Mouse (Mus musculus): ENCODE results near the gene Megf11.

The Megf11 gene

DNA sequence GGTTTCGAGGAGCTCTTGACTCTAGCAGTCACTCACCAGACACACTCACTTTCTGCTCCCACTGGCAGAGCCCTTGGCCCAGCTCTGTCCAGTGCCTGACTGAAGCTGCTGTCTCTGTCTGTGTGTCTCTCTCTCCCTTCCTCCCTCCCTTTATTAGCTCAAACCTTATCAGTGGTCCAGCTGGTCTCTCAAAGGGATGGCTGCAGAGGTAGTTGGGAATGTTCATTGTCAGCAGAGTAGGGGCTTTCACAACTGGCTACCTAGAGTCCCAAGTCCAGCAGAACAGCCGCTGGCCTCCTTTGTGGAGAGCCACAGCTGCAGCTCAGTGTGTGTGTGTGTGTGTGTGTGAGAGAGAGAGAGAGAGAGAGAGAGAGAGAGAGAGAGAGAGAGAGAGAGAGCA lies 180.9 kb downstream of the Megf11 start:
- H3K27me3 ChIP-seq (ENCODE audit: control insufficient read depth, insufficient read depth, low read length, poor library complexity, severe bottlenecking) = no peaks in the 10 kb centered on the region
- H3K36me3 ChIP-seq (ENCODE audit: control insufficient read depth, insufficient read depth, low read length, poor library complexity, severe bottlenecking) = no peaks in the 10 kb centered on the region
- DNase-seq (ENCODE audit: low read depth, low spot score) = no peak

DNA sequence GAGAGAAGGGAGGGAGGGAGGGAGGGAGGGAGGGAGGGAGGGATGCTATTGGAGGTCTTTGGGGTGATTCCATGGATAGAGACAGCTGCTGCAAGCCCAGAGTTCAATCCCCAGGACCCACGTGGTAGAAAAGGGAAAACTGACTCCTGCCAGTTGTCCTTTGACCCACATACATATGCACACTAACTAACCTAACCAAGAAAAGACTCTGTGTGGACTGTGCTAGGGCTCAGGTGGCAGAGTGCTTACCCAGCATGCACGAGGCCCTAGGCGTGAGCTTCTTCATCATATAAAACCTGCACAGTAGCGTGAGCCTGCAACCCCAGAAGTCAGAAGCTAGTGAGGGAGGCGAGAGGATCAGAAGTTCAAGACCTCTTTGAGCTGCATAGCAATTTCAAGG lies 182.1 kb downstream of the Megf11 start:
- Histone ChIP-seq H3K36me3 (ENCODE audit: control insufficient read depth, insufficient read depth, low read length, poor library complexity, severe bottlenecking) (no peaks in the 10 kb centered on the region), H3K27me3 (ENCODE audit: control insufficient read depth, insufficient read depth, low read length, poor library complexity, severe bottlenecking) (no peaks in the 10 kb centered on the region)
- DNase-seq (ENCODE audit: low read depth, low spot score) = no peak

DNA sequence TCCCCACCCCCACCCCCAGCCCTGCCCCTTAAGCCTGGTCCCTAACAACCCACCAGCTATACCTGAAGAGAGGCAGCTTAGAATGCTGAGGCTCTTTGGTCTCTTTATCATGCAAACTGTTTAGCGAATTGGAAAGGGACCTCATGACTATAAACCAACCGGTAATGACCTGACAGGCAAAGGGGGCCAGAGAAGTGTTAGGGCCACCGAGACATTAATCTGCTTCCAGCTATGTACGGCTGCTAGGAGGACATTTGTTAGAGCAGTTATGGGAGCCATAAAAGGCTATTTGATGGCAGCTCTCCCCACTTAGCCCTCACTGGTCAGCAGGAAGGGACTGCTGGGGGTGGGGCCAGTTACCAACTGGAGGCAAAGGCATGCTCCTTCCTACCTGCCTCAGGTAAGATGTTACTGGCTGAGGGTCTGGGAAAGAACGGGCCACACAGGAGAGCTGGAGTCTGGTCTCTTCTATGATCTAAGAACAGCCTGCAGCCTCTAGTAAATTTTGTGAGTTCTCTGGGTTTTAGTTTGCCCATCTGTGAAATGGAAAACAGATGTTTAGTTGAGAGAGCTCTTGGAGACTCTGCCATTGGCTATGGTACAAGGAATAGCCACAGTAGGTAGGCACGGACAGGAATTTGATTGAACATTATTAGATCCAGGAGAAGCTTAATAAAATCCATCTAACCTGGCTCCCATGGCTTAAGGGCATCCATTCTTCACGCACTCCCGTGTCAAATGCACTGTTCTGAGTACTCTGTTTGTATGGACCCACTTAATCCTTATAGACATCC lies 183.2 kb downstream of the Megf11 start:
- Histone ChIP-seq H3K27me3 (ENCODE audit: control insufficient read depth, insufficient read depth, low read length, poor library complexity, severe bottlenecking) (no peaks in the 10 kb centered on the region), H3K36me3 (ENCODE audit: control insufficient read depth, insufficient read depth, low read length, poor library complexity, severe bottlenecking) (no peaks in the 10 kb centered on the region)
- no peak for DNase-seq (ENCODE audit: low read depth, low spot score)

DNA sequence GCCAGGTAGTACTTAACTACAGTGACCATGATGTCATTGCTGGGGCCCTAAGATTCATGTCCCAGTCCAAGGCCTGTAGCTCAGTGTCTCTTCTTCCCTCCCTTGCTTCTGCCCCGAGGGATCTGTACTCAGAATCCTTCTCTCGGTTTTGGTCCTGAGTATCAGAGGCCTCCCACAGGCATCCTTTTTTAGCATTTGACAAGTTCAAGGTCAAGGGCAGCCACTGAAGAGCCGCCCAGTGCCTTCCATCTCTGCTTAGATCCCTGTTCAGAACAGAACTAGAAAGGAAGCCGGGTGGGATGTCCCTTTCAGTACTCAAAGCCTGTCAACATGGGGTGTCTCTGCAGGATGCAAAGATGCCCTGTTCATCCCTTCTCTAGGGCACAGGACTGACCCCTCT lies 185.0 kb downstream of the Megf11 start:
- Histone ChIP-seq H3K36me3 (ENCODE audit: control insufficient read depth, insufficient read depth, low read length, poor library complexity, severe bottlenecking) (no peaks in the 10 kb centered on the region), H3K27me3 (ENCODE audit: control insufficient read depth, insufficient read depth, low read length, poor library complexity, severe bottlenecking) (no peaks in the 10 kb centered on the region)
- no peak for DNase-seq (ENCODE audit: low read depth, low spot score)

DNA sequence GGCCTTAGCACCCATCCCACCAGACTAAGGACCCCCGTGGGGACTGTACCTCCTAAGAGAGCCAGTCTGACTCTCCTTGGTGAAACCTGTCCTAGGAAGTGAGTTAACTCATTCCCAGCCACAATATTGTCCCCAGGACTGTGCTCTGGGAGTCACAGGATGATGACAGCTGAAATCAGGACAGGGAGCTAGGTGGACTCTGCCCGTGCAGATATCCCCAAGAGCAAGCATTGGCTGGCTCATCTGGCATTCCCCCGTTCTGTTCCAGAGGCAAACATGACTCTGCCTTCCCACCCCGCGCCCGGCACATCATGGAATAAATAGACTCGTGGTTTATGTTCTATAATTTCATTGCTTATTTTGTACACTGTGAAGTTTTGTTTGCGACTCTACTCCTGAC lies 185.7 kb downstream of the Megf11 start:
- no peak for DNase-seq (ENCODE audit: low read depth, low spot score)
- Histone ChIP-seq H3K27me3 (ENCODE audit: control insufficient read depth, insufficient read depth, low read length, poor library complexity, severe bottlenecking) (no peaks in the 10 kb centered on the region), H3K36me3 (ENCODE audit: control insufficient read depth, insufficient read depth, low read length, poor library complexity, severe bottlenecking) (no peaks in the 10 kb centered on the region)

DNA sequence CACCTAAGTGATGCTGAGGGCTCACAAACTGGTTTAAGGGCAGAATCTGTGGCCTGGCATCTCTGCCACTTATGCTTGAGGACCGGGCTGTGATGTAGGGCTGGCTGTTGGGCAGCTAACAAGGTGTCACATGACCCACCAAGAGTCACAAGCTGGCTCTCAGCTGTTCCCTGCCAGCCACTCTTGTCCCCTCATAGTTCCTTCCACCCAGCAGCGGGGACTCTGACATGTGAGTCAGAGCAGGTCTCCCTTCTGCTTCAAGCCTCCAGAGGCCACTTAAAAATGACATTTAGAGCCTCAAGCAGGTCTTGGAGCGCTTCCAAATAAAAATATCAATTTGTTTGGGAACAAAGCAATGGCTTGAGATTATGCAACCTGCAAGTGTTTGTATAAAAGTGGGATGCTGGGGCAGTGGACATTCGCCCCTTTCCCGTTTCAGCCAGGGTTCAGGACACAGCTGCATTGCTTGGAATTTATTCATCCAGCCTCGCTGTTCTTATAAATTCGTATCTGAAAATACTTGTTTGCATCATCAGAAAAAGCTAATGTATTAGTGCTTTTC lies 187.3 kb downstream of the Megf11 start:
- no peak for DNase-seq (ENCODE audit: low read depth, low spot score)
- Histone ChIP-seq H3K36me3 (ENCODE audit: control insufficient read depth, insufficient read depth, low read length, poor library complexity, severe bottlenecking) (no peaks in the 10 kb centered on the region), H3K27me3 (ENCODE audit: control insufficient read depth, insufficient read depth, low read length, poor library complexity, severe bottlenecking) (no peaks in the 10 kb centered on the region)

DNA sequence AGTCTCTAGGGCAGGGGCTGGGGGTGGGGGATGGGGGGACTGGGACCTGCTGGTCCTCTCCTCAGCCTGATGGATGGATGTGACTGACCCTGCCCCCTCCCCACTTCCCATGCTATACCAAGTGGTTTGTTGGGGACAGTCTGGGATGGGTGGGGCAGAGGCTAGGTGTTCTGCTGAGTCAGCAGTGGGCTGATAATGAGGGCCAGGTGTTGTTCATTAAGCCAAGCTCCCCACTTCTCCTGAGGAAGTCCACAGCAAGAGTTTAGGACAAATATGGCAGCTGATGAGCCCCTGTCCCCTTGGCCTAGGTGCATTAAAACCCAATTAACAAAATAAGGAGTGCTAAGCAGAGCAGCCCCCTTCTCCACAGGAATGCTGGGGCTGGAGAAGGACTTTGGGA lies 190.2 kb downstream of the Megf11 start:
- no peaks in the 10 kb centered on the region for H3K36me3 ChIP-seq (ENCODE audit: control insufficient read depth, insufficient read depth, low read length, poor library complexity, severe bottlenecking)
- H3K27me3 ChIP-seq (ENCODE audit: control insufficient read depth, insufficient read depth, low read length, poor library complexity, severe bottlenecking) = no peaks in the 10 kb centered on the region
- DNase-seq (ENCODE audit: low read depth, low spot score) = no peak

DNA sequence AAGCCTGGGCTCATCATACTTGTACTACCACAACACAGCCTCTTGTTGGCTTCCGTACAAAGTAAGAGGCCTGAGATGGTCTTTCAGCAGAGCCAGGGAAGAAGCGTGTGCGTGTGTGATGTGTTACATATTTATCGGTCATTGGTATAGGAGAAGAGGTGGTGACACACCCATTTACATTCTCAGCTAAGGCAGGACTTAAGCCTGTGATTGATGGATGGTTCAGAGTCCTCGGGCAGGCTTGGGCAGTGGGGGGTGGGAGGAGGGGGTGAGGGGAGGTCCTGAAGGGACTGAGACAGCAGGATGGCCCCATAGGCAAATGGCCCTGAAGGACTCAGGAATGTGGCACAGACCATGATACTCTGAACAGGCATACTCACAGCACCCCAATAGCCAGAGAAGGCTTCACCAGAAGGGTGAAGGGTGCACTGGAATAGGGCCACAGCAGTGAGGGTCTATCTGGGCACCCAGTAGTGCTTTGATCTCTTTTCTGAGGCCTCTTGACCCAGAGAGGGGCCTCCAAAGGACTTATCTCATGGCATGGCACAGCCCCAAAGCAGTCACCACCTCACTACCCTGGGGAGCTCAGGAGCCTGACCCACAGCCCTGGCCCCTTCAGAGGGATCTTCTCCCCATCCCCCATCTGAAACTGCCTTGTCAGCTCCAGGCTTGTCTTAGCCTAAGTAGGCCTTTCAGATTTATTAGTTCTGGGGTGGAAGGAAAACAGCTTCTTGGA lies 190.9 kb downstream of the Megf11 start:
- no peak for DNase-seq (ENCODE audit: low read depth, low spot score)
- H3K36me3 ChIP-seq (ENCODE audit: control insufficient read depth, insufficient read depth, low read length, poor library complexity, severe bottlenecking) = no peaks in the 10 kb centered on the region
- no peaks in the 10 kb centered on the region for H3K27me3 ChIP-seq (ENCODE audit: control insufficient read depth, insufficient read depth, low read length, poor library complexity, severe bottlenecking)

DNA sequence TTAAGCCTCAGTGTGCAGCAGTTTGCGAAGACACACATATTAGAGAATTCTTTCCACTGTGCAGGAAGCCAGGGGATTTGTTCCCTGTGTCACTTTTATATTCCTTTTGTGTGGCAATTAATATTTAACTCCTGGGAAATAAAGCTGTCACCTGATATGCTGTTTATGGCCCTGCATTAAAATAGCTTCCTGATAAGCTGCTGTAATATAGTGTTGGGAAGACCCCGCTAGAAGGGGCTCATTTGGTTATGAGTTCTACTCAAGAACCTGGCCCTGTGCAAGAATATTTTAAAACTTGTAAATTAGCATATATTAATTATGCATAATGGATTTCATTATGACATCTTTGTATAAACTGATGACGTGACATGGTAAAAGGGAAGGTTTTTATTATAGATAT lies 191.7 kb downstream of the Megf11 start:
- Histone ChIP-seq H3K36me3 (ENCODE audit: control insufficient read depth, insufficient read depth, low read length, poor library complexity, severe bottlenecking) (no peaks in the 10 kb centered on the region), H3K27me3 (ENCODE audit: control insufficient read depth, insufficient read depth, low read length, poor library complexity, severe bottlenecking) (no peaks in the 10 kb centered on the region)
- DNase-seq (ENCODE audit: low read depth, low spot score) = no peak

DNA sequence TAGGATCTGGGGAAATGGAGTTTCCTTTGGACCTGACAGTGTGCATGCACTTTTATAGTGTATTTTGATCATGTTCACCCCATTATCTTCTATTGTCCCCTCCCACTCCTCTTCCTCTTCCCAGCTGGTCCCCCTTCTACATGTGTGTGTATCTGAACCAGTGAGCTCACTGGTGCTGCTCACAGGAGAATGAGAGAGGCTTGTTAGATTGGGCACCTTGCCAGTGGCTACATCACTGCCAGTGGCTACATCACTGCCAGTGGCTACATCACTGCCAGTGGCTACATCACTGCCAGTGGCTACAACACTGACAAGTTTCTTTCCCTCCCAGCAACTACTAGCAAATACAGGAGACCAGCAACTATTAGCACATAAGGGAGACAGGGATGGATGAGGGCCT lies 192.6 kb downstream of the Megf11 start:
- H3K27me3 ChIP-seq (ENCODE audit: control insufficient read depth, insufficient read depth, low read length, poor library complexity, severe bottlenecking) = no peaks in the 10 kb centered on the region
- no peaks in the 10 kb centered on the region for H3K36me3 ChIP-seq (ENCODE audit: control insufficient read depth, insufficient read depth, low read length, poor library complexity, severe bottlenecking)
- DNase-seq (ENCODE audit: low read depth, low spot score) = no peak

DNA sequence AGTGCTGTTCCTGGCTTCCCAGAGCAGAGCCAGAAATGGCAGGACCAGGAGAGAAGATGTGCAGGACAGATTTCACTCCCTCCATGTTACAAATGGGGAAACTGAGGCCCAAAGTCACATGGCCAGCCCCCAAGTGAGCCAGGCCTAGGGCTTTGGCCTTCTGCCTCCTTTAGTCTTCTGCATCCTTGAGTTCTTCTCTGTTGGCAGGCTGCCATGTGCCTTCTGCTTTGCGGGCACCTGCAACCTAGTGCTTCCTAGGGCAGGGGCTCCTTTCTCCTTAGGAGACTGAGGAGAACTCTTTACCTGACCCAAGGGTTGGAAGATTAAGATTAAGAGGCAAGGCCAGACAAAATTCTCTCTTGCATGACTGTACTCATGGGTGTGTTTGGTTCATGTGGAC lies 193.9 kb downstream of the Megf11 start:
- DNase-seq (ENCODE audit: low read depth, low spot score) = no peak
- Histone ChIP-seq H3K36me3 (ENCODE audit: control insufficient read depth, insufficient read depth, low read length, poor library complexity, severe bottlenecking) (no peaks in the 10 kb centered on the region), H3K27me3 (ENCODE audit: control insufficient read depth, insufficient read depth, low read length, poor library complexity, severe bottlenecking) (no peaks in the 10 kb centered on the region)

DNA sequence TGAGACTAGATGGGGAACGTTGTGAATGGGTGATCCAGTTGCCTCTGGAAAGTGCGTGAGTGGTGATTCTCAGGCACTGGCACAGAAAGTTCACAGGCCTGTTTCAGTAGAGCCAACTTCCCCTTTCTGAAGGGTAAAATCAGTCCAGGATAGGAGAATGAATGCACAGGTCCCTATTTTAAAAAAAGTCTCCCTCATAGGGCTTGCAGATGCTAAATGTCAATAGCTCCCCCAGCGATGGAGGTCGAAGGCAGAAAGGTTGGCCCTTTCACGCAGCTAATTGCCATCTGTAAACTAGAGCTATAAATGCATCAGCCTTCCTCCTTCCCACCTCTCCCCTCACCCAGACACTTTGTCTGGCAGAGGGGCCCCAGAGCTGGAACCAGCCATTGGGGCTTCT lies 200.9 kb downstream of the Megf11 start:
- Histone ChIP-seq H3K27me3 (ENCODE audit: control insufficient read depth, insufficient read depth, low read length, poor library complexity, severe bottlenecking) (no peaks in the 10 kb centered on the region), H3K36me3 (ENCODE audit: control insufficient read depth, insufficient read depth, low read length, poor library complexity, severe bottlenecking) (no peaks in the 10 kb centered on the region)
- no peak for DNase-seq (ENCODE audit: low read depth, low spot score)

DNA sequence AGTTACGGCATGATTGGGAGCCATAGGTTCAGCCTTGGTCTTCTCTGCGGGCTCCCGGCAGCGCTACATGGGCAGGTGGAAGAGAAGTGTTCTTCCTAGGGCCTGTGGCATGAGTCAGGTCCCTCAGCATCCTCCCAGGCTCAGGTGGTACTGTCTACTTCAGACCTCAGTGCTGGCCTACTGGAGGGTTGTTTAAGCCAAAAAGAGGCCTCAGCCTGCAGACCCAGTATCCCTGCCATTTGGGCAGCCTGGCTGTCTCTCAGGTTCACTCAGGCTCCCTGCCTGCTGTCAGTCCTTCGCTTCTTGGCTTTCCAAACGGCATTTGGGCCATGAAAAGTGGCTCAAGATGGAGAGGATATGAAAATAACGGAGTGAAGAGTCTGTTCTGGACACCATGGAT lies 202.6 kb downstream of the Megf11 start:
- no peaks in the 10 kb centered on the region for H3K36me3 ChIP-seq (ENCODE audit: control insufficient read depth, insufficient read depth, low read length, poor library complexity, severe bottlenecking)
- no peak for DNase-seq (ENCODE audit: low read depth, low spot score)

DNA sequence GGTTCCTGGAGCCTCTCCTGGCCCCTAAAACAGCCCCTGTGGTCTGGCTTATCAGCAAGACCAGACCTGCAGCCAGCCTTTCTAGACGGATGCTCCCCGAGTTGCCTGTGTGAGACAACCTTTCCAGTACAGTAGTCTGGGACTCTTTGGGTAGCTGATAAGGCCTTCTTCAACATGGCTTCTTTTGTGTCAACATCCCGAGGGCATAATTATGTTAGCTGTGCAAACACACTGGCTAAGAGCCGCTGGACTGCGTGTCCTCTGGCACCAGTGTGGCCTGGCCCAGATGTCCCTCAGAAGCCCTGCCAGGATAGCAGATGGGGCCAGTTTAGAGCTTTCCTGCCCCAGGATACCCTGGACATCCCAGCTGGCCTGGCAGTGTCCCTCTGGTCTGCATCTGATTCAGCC lies 205.2 kb downstream of the Megf11 start:
- no peaks in the 10 kb centered on the region for H3K36me3 ChIP-seq (ENCODE audit: control insufficient read depth, insufficient read depth, low read length, poor library complexity, severe bottlenecking)
- DNase-seq (ENCODE audit: low read depth, low spot score) = no peak
- no peaks in the 10 kb centered on the region for H3K27me3 ChIP-seq (ENCODE audit: control insufficient read depth, insufficient read depth, low read length, poor library complexity, severe bottlenecking)

More for the DNA sequence above, 202.6 kb downstream of the Megf11 start:
- H3K27me3 ChIP-seq (ENCODE audit: control insufficient read depth, insufficient read depth, low read length, poor library complexity, severe bottlenecking) = no peaks in the 10 kb centered on the region

DNA sequence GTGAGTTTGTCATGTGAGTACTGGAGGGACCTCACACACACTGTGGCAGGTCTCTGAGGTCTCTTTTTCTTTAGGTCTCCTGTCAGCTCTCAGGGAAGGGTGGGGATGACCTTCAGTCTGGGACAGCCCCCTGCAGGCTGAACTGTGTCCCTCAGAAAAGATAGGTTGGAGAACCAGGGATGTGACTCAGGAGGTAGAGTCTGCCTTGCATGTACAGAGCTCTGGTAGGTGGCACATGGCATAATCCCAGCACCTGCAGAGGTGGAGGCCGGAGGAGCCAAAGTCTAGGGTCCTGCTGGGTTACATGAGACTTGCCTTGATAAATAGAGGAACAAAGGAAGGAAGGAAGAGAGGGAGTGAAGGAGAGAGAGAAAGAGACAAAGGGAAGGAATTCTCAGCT lies 206.0 kb downstream of the Megf11 start:
- H3K36me3 ChIP-seq (ENCODE audit: control insufficient read depth, insufficient read depth, low read length, poor library complexity, severe bottlenecking) = no peaks in the 10 kb centered on the region
- H3K27me3 ChIP-seq (ENCODE audit: control insufficient read depth, insufficient read depth, low read length, poor library complexity, severe bottlenecking) = no peaks in the 10 kb centered on the region
- DNase-seq (ENCODE audit: low read depth, low spot score) = no peak
